Mouse (Mus musculus) bone marrow macrophage, adult 2 months (primary cell): Measurements from ENCODE around the gene Atp6v0d1. TPM values are rescaled to one million over a fixed set of nuclear protein-coding genes. Genes with fewer than 3 reads are reported as not detected.
"Not testable (repeated sequence)": the region's sequence is repeated elsewhere in the genome, so short reads cannot be mapped to it uniquely, and the experiment has no call there.

ENCODE experiments used
- H3K27ac ChIP-seq: 2 replicates; pipeline ENCODE4 v1.5.1; 2012; ENCODE audit warnings: low read depth, low read length; ENCODE audit not compliant: insufficient read depth
- H3K4me1 ChIP-seq: 2 replicates; pipeline ENCODE4 v1.6.1; 2012; ENCODE audit warnings: low read length; ENCODE audit not compliant: control insufficient read depth, insufficient read depth
- H3K4me3 ChIP-seq: 2 replicates; pipeline ENCODE4 v1.5.1; 2012; ENCODE audit warnings: mild to moderate bottlenecking, low read length, moderate library complexity; ENCODE audit not compliant: insufficient read depth
- CTCF ChIP-seq: IDR thresholded peaks from 2 replicates; pipeline ENCODE4 v1.5.1; 2012; ENCODE audit warnings: low read depth, mild to moderate bottlenecking, low read length, moderate library complexity
- POLR2A ChIP-seq: IDR thresholded peaks from 2 replicates; pipeline ENCODE4 v1.6.1; 2012; ENCODE audit warnings: mild to moderate bottlenecking, low read depth, low read length, borderline replicate concordance
- polyA plus RNA-seq: library from polyadenylated mRNA; stranded (reverse); fragments of >200 nt; gene quantifications from 2 replicates; pipeline ENCODE4 v1.2.4, GENCODE M21; 2012; ENCODE audit not compliant: missing spikeins, insufficient read depth, insufficient read length

Gene Atp6v0d1
- polyA plus RNA-seq, 1 experiment: 186 TPM

GRCm38 (mm10) chr8:105604804-105605381 lies 39.0 kb upstream of the Atp6v0d1 start, which contains the start of gene Ripor1:
Gene Ripor1, plus strand, starts transcription at chr8:105605255.
- Histone ChIP-seq H3K27ac (peak within 1 kb of the TSS; percentile 51), H3K4me1 (peaks cover 29% of the 10 kb centered on the region), H3K4me3 (peak within 1 kb of the TSS; percentile 82)
- TF ChIP-seq CTCF (no peak), POLR2A (no peak)

GRCm38 (mm10) chr8:105602540-105602939 lies 36.7 kb upstream of the Atp6v0d1 start:
- H3K27ac ChIP-seq, H3K4me3 ChIP-seq: not testable (repeated sequence)
- peaks cover 12% of the 10 kb centered on the region for H3K4me1 ChIP-seq

- no peak overlapping the region for H3K27ac ChIP-seq
- no peak overlapping the region for H3K4me3 ChIP-seq
- H3K4me1 ChIP-seq: 0 out of 2 replicates have a peak, but pooled peaks cover 3% of the 10 kb centered on the region
- TF ChIP-seq POLR2A (no peak), CTCF (no peak)
Measured at GRCm38 (mm10) chr8:105601301-105601700, 35.5 kb upstream of the Atp6v0d1 start.

- H3K27ac ChIP-seq: no peak overlapping the region
- H3K4me3 ChIP-seq: no peak overlapping the region
- TF ChIP-seq POLR2A (no peak), CTCF (no peak)
Measured at GRCm38 (mm10) chr8:105598777-105599176, 32.9 kb upstream of the Atp6v0d1 start.

GRCm38 (mm10) chr8:105596362-105597034 lies 30.7 kb upstream of the Atp6v0d1 start:
- TF ChIP-seq CTCF (peak; percentile 95), POLR2A (no peak)
- Histone ChIP-seq H3K27ac (no peak overlapping the region), H3K4me3 (peak overlapping the region; percentile 39), H3K4me1 (no peaks in the 10 kb centered on the region)

More at GRCm38 (mm10) chr8:105598777-105599176, 32.9 kb upstream of the Atp6v0d1 start:
- no peaks in the 10 kb centered on the region for H3K4me1 ChIP-seq

GRCm38 (mm10) chr8:105594451-105595242 lies 28.8 kb upstream of the Atp6v0d1 start:
- Histone ChIP-seq H3K4me3 (no peak overlapping the region), H3K4me1 (no peaks in the 10 kb centered on the region), H3K27ac (no peak overlapping the region)
- no peak for TF ChIP-seq CTCF
- TF ChIP-seq POLR2A: no peak

- Histone ChIP-seq H3K27ac (no peak overlapping the region), H3K4me3 (no peak overlapping the region), H3K4me1 (no peaks in the 10 kb centered on the region)
- no peak for TF ChIP-seq CTCF
- no peak for TF ChIP-seq POLR2A
Measured at GRCm38 (mm10) chr8:105593859-105594258, 28.0 kb upstream of the Atp6v0d1 start.

GRCm38 (mm10) chr8:105592431-105592830 lies 26.6 kb upstream of the Atp6v0d1 start:
- Histone ChIP-seq H3K27ac (no peak overlapping the region), H3K4me3 (no peak overlapping the region), H3K4me1 (no peaks in the 10 kb centered on the region)
- TF ChIP-seq CTCF (no peak), POLR2A (no peak)

- Histone ChIP-seq H3K4me3 (no peak overlapping the region), H3K4me1 (no peaks in the 10 kb centered on the region; the same call in 1 of the 2 replicates), H3K27ac (no peak overlapping the region)
- TF ChIP-seq POLR2A: no peak
- TF ChIP-seq CTCF: no peak
Measured at GRCm38 (mm10) chr8:105579719-105580118, 13.9 kb upstream of the Atp6v0d1 start.

GRCm38 (mm10) chr8:105575538-105575937 lies 9.7 kb upstream of the Atp6v0d1 start:
- no peak for TF ChIP-seq POLR2A
- no peak for TF ChIP-seq CTCF
- H3K4me1 ChIP-seq: peaks cover 20% of the 10 kb centered on the region
- H3K4me3 ChIP-seq: no peak overlapping the region
- H3K27ac ChIP-seq: no peak overlapping the region
